Mouse (Mus musculus): Measurements from ENCODE around the gene Pitpnm2. TPM values are rescaled to one million over a fixed set of nuclear protein-coding genes. Genes with fewer than 3 reads are reported as not detected.

Gene Pitpnm2
- polyA plus RNA-seq, 1 experiment = 8.8 TPM

- under 1% methylated on average over 18 of the region's 18 CpGs for WGBS
- no peak for DNase-seq (ENCODE audit: low read depth, low spot score)
Observed at GRCm38 (mm10) chr5:124112531-124112930, 137.0 kb downstream of the Pitpnm2 start.

- under 1% methylated on average over 66 of the region's 66 CpGs for WGBS
- DNase-seq (ENCODE audit: low read depth, low spot score) = peak; percentile 78
Observed at GRCm38 (mm10) chr5:124111742-124112497, 137.6 kb downstream of the Pitpnm2 start, which contains the start of gene Ogfod2. Ogfod2 (plus strand) TSS chr5:124112297.

- 18% methylated on average over 17 of the region's 17 CpGs for WGBS
- DNase-seq (ENCODE audit: low read depth, low spot score) = no peak
Observed at GRCm38 (mm10) chr5:124111077-124111741, 138.4 kb downstream of the Pitpnm2 start.

GRCm38 (mm10) chr5:124103552-124103951 lies 146.0 kb downstream of the Pitpnm2 start:
- no peak for DNase-seq (ENCODE audit: low read depth, low spot score)

GRCm38 (mm10) chr5:124103020-124103419 lies 146.5 kb downstream of the Pitpnm2 start:
- 84% methylated on average over 3 of the region's 3 CpGs for WGBS
- DNase-seq (ENCODE audit: low read depth, low spot score) = no peak

More at GRCm38 (mm10) chr5:124103552-124103951, 146.0 kb downstream of the Pitpnm2 start:
- WGBS = 93% methylated on average over 9 of the region's 9 CpGs

- whole genome bisulfite sequencing = 79% methylated on average over 6 of the region's 6 CpGs
- DNase-seq (ENCODE audit: low read depth, low spot score) = no peak
Observed at GRCm38 (mm10) chr5:124102326-124102725, 147.2 kb downstream of the Pitpnm2 start.

- no peak for DNase-seq (ENCODE audit: low read depth, low spot score)
- 88% methylated on average over 11 of the region's 11 CpGs for WGBS
Observed at GRCm38 (mm10) chr5:124100128-124101044, 149.2 kb downstream of the Pitpnm2 start.

GRCm38 (mm10) chr5:124098923-124099322 lies 150.6 kb downstream of the Pitpnm2 start:
- 75% methylated on average over 2 of the region's 2 CpGs for WGBS
- DNase-seq (ENCODE audit: low read depth, low spot score) = no peak

- peak; percentile 99 for DNase-seq (ENCODE audit: low read depth, low spot score)
- WGBS = 1% methylated on average over 42 of the region's 42 CpGs
Observed at GRCm38 (mm10) chr5:124095596-124096232, 153.8 kb downstream of the Pitpnm2 start, which contains the start of gene Abcb9. Abcb9 (minus strand) TSS chr5:124095798.

- no peak for DNase-seq (ENCODE audit: low read depth, low spot score)
- 15% methylated on average over 19 of the region's 19 CpGs for WGBS
Observed at GRCm38 (mm10) chr5:124095077-124095581, 154.4 kb downstream of the Pitpnm2 start.

GRCm38 (mm10) chr5:124093852-124094604 lies 155.5 kb downstream of the Pitpnm2 start:
- no peak for DNase-seq (ENCODE audit: low read depth, low spot score)
- WGBS = 81% methylated on average over 12 of the region's 12 CpGs

GRCm38 (mm10) chr5:124093120-124093794 lies 156.3 kb downstream of the Pitpnm2 start:
- DNase-seq (ENCODE audit: low read depth, low spot score) = no peak

GRCm38 (mm10) chr5:124091951-124092406 lies 157.6 kb downstream of the Pitpnm2 start:
- DNase-seq (ENCODE audit: low read depth, low spot score) = no peak
- WGBS = 29% methylated on average over 9 of the region's 9 CpGs

More at GRCm38 (mm10) chr5:124093120-124093794, 156.3 kb downstream of the Pitpnm2 start:
- 62% methylated on average over 11 of the region's 11 CpGs for WGBS

GRCm38 (mm10) chr5:124089868-124090267 lies 159.7 kb downstream of the Pitpnm2 start:
- no peak for DNase-seq (ENCODE audit: low read depth, low spot score)
- 91% methylated on average over 23 of the region's 23 CpGs for WGBS

GRCm38 (mm10) chr5:124086876-124087275 lies 162.7 kb downstream of the Pitpnm2 start:
- WGBS = 72% methylated on average over 4 of the region's 4 CpGs
- no peak for DNase-seq (ENCODE audit: low read depth, low spot score)

GRCm38 (mm10) chr5:124085513-124085912 lies 164.0 kb downstream of the Pitpnm2 start:
- 82% methylated on average over 3 of the region's 3 CpGs for WGBS
- DNase-seq (ENCODE audit: low read depth, low spot score) = no peak

GRCm38 (mm10) chr5:124084588-124085173 lies 164.9 kb downstream of the Pitpnm2 start:
- DNase-seq (ENCODE audit: low read depth, low spot score) = peak; percentile 84
- WGBS = 17% methylated on average over 11 of the region's 11 CpGs

All from large intestine, adult 2 months (tissue).